Mouse (Mus musculus) thymus, adult 2 months (tissue): ENCODE data around the gene Ubl7. TPM values are rescaled to one million over a fixed set of nuclear protein-coding genes. Genes with fewer than 3 reads are reported as not detected.

Source experiments
- DNase-seq: peaks from one replicate; pipeline ENCODE4 v3.0.0; 2021
- H3K27ac ChIP-seq: fragments of 200-500 bp; 2 replicates; pipeline ENCODE4 v1.5.1; 2012; ENCODE audit warnings: low read length, control low read depth; ENCODE audit not compliant: control insufficient read depth, insufficient read depth
- H3K27me3 ChIP-seq: fragments of 200-500 bp; 2 replicates; pipeline ENCODE4 v1.6.1; 2012; ENCODE audit warnings: mild to moderate bottlenecking, low read length, moderate library complexity, mixed read lengths; ENCODE audit not compliant: control insufficient read depth, insufficient read depth
- H3K36me3 ChIP-seq: fragments of 200-500 bp; 2 replicates; pipeline ENCODE4 v1.6.1; 2012; ENCODE audit warnings: mild to moderate bottlenecking, low read length, moderate library complexity; ENCODE audit not compliant: control insufficient read depth, insufficient read depth
- H3K4me1 ChIP-seq: fragments of 200-500 bp; replicated peaks from 2 replicates; pipeline ENCODE4 v1.6.1; 2012; ENCODE audit warnings: low read length; ENCODE audit not compliant: control insufficient read depth, insufficient read depth
- H3K4me3 ChIP-seq: fragments of 200-500 bp; 2 replicates; pipeline ENCODE4 v1.5.1; 2012; ENCODE audit warnings: mild to moderate bottlenecking, low read length, control low read depth, moderate library complexity; ENCODE audit not compliant: control insufficient read depth, insufficient read depth
- CTCF ChIP-seq: fragments of 200-500 bp; IDR thresholded peaks from 2 replicates; pipeline ENCODE4 v1.5.1; 2012; ENCODE audit warnings: mild to moderate bottlenecking, control low read depth, low read length, moderate library complexity, borderline replicate concordance; ENCODE audit not compliant: control insufficient read depth, poor library complexity, insufficient read depth; ENCODE audit errors: extremely low read depth
- POLR2A ChIP-seq: fragments of 200-500 bp; IDR thresholded peaks from 2 replicates; pipeline ENCODE4 v1.6.1; 2012; ENCODE audit warnings: mild to moderate bottlenecking, low read length, control low read depth, moderate library complexity; ENCODE audit not compliant: control insufficient read depth, poor library complexity, insufficient read depth; ENCODE audit errors: extremely low read depth
- WGBS: fragments of 180-500 bp; shearing (Covaris S2); methylation state at CpG from one replicate; pipeline ENCODE4 v1.1.7; 2018; 5-methylcytosine and 5-hydroxymethylcytosine counted together
- polyA plus RNA-seq: library from polyadenylated mRNA; depleted of rRNA; stranded (reverse); fragments of >200 nt; gene quantifications from 2 replicates; pipeline ENCODE4 v1.2.3, GENCODE M21; 2012

Ubl7 gene
- polyA plus RNA-seq, 1 experiment = 182 TPM

- no peak overlapping the region for H3K4me3 ChIP-seq
- TF ChIP-seq CTCF (no peak), POLR2A (no peak)
- no peaks in the 10 kb centered on the region for H3K27me3 ChIP-seq
- H3K27ac ChIP-seq = no peak overlapping the region
- H3K36me3 ChIP-seq = peaks cover 54% of the 10 kb centered on the region
- no peak for DNase-seq
- peaks cover 41% of the 10 kb centered on the region for H3K4me1 ChIP-seq
- WGBS = 97% methylated on average over 15 of the region's 15 CpGs
Measured at GRCm38 (mm10) chr9:57961226-57961625, 50.4 kb downstream of the Ubl7 start.

- Histone ChIP-seq H3K4me3 (no peak overlapping the region), H3K27me3 (no peaks in the 10 kb centered on the region), H3K4me1 (peaks cover 36% of the 10 kb centered on the region), H3K27ac (no peak overlapping the region), H3K36me3 (peaks cover 51% of the 10 kb centered on the region)
- TF ChIP-seq POLR2A (no peak), CTCF (no peak)
- no peak for DNase-seq
- WGBS = 93% methylated on average over 17 of the region's 17 CpGs
Measured at GRCm38 (mm10) chr9:57961863-57962778, 51.3 kb downstream of the Ubl7 start.

GRCm38 (mm10) chr9:57963249-57963997 lies 52.6 kb downstream of the Ubl7 start:
- no peak for DNase-seq
- H3K27me3 ChIP-seq = no peaks in the 10 kb centered on the region
- peaks cover 37% of the 10 kb centered on the region for H3K4me1 ChIP-seq
- TF ChIP-seq CTCF = no peak
- no peak overlapping the region for H3K4me3 ChIP-seq
- no peak overlapping the region for H3K27ac ChIP-seq
- 93% methylated on average over 4 of the region's 4 CpGs for WGBS
- H3K36me3 ChIP-seq = peaks cover 39% of the 10 kb centered on the region

GRCm38 (mm10) chr9:57963998-57964395 lies 53.2 kb downstream of the Ubl7 start:
- 89% methylated on average over 5 of the region's 5 CpGs for WGBS
- peaks cover 33% of the 10 kb centered on the region for H3K36me3 ChIP-seq
- H3K4me1 ChIP-seq = peaks cover 39% of the 10 kb centered on the region
- TF ChIP-seq CTCF (no peak), POLR2A (no peak)
- H3K27me3 ChIP-seq = no peaks in the 10 kb centered on the region
- H3K4me3 ChIP-seq = no peak overlapping the region
- DNase-seq = no peak
- no peak overlapping the region for H3K27ac ChIP-seq

- WGBS = 96% methylated on average over 6 of the region's 6 CpGs
- Histone ChIP-seq H3K4me3 (no peak overlapping the region), H3K27ac (no peak overlapping the region), H3K36me3 (peaks cover 26% of the 10 kb centered on the region), H3K27me3 (no peaks in the 10 kb centered on the region), H3K4me1 (peaks cover 44% of the 10 kb centered on the region)
- no peak for DNase-seq
- TF ChIP-seq CTCF (no peak), POLR2A (no peak)
Measured at GRCm38 (mm10) chr9:57964528-57965250, 53.9 kb downstream of the Ubl7 start.

GRCm38 (mm10) chr9:57965281-57966185 lies 54.8 kb downstream of the Ubl7 start:
- no peaks in the 10 kb centered on the region for H3K27me3 ChIP-seq
- DNase-seq = no peak
- 64% methylated on average over 12 of the region's 12 CpGs for WGBS
- no peak overlapping the region for H3K27ac ChIP-seq
- no peak overlapping the region for H3K4me3 ChIP-seq
- H3K4me1 ChIP-seq = peaks cover 53% of the 10 kb centered on the region
- peaks cover 18% of the 10 kb centered on the region for H3K36me3 ChIP-seq
- TF ChIP-seq POLR2A = no peak
- TF ChIP-seq CTCF = no peak
